Mouse (Mus musculus): ENCODE results near the gene Esp8. TPM values are rescaled to one million over a fixed set of nuclear protein-coding genes. Genes with fewer than 3 reads are reported as not detected.

Esp8 gene
- total RNA-seq (2023) = not detected

DNA sequence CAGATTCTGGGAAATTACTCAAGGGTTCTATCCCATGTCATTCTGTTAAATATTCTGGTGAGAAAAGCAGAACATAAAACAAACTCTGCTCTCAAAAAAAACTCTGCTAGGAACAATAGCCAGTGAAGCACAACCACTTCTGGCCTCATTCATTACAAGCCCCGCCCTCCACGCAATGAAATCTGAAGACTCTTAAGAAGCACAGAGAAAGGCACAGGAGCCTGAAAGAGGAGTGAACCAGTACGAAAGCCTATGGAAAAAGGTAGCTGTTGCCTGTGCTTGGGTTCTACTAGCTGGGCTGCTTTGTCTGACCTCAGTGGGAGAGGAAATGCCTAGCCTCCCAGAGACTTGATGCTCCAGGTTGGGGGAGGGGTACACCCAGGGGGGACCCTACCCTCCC is at the start of gene Esp8:
Gene Esp8 (plus strand): TSS at position 205 of the 400 bp plus-strand sequence.

DNA sequence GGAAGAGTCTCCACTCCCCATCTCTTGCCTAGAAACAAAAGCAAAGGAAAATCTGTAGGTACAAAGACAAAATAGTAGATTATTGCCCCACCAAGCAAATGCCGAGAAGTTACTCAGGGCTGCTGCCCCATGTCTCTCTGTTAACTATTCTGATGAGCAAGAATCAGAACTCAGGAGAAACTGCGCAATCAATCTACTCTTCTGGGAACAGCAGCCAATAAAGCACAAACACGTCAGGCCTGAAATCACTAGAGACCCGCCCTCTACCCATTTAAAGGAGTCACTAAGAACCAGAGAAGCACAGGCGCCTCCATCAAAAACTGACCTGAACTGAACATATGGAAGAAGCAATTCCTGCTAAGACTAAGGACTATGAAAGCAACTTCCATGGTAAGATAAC is 41.4 kb downstream of the Esp8 start, which contains the start of gene Esp6:
Gene Esp6 (plus strand): TSS at position 301 of the 400 bp plus-strand sequence.

Other genes starting within 250 kb of the Esp8 start
- gene Crisp1, start 200.8 kb upstream of the Esp8 start, total RNA-seq (2023) = not detected
- not detected for gene Esp6, start 41.5 kb downstream of the Esp8 start, total RNA-seq (2023)
- gene Esp4, start 78.6 kb downstream of the Esp8 start, total RNA-seq (2023) = not detected
- gene Esp3, start 112.1 kb downstream of the Esp8 start, total RNA-seq (2023) = not detected
- gene Esp1, start 207.1 kb downstream of the Esp8 start, total RNA-seq (2023) = not detected

Data from T-cell, adult 66 days (primary cell).